Mouse (Mus musculus) liver, embryonic 15.5 days (tissue): ENCODE data around the gene Atp6ap1l. TPM values are rescaled to one million over a fixed set of nuclear protein-coding genes. Genes with fewer than 3 reads are reported as not detected.
A peak's percentile ranks its signal among the peaks of the same experiment; 100 is the strongest.

Experiments
- ATAC-seq: fragments of 200-750 bp; cut with Nextera tagmentation; 2 replicates; pipeline ENCODE4 v1.8.0; 2017; ENCODE audit warnings: moderate number of reproducible peaks, mild to moderate bottlenecking, moderate library complexity; ENCODE audit not compliant: insufficient read depth
- H3K27ac ChIP-seq: fragments of 300-500 bp; sonication (generic); replicated peaks from 2 replicates; pipeline ENCODE4 v1.5.1; 2015; ENCODE audit warnings: mild to moderate bottlenecking, inconsistent platforms
- H3K27me3 ChIP-seq: fragments of 300-500 bp; sonication (generic); 2 replicates; pipeline ENCODE4 v1.6.1; 2015; ENCODE audit warnings: mild to moderate bottlenecking, inconsistent platforms
- H3K36me3 ChIP-seq: fragments of 300-500 bp; sonication (generic); replicated peaks from 2 replicates; pipeline ENCODE4 v1.6.1; 2015; ENCODE audit warnings: moderate library complexity, mild to moderate bottlenecking, inconsistent platforms
- H3K4me1 ChIP-seq: fragments of 300-500 bp; sonication (generic); replicated peaks from 2 replicates; pipeline ENCODE4 v1.6.1; 2015; ENCODE audit warnings: inconsistent platforms
- H3K4me2 ChIP-seq: fragments of 300-500 bp; sonication (generic); 2 replicates; pipeline ENCODE4 v1.6.1; 2015; ENCODE audit warnings: moderate library complexity, mild to moderate bottlenecking, inconsistent platforms
- H3K4me3 ChIP-seq: fragments of 300-500 bp; sonication (generic); replicated peaks from 2 replicates; pipeline ENCODE4 v1.5.1; 2015; ENCODE audit warnings: mild to moderate bottlenecking, inconsistent platforms
- H3K9ac ChIP-seq: fragments of 300-500 bp; sonication (generic); 2 replicates; pipeline ENCODE4 v1.6.1; 2015; ENCODE audit warnings: moderate library complexity, mild to moderate bottlenecking, inconsistent platforms
- H3K9me3 ChIP-seq: fragments of 300-500 bp; sonication (generic); replicated peaks from 2 replicates; pipeline ENCODE4 v1.6.1; 2016; ENCODE audit warnings: inconsistent platforms
- WGBS: fragments of 180-500 bp; shearing (Covaris S2); methylation state at CpG from one replicate; pipeline ENCODE4 v1.1.7; 2015; ENCODE audit warnings: mixed read lengths; ENCODE audit not compliant: insufficient replicate concordance; 5-methylcytosine and 5-hydroxymethylcytosine counted together
- polyA plus RNA-seq: library from polyadenylated mRNA; unstranded; fragments of >200 nt; fragmentation: Nextera tagmentation; extraction: Ambion mirVana; gene quantifications from 2 replicates; pipeline ENCODE4 v1.2.1, GENCODE M21; 2015

Atp6ap1l gene
- polyA plus RNA-seq, 1 experiment from 2014 or later: 0.08 TPM

GRCm38 (mm10) chr13:90886568-90886983 is 18.6 kb downstream of the Atp6ap1l start:
- no peak overlapping the region for H3K27ac ChIP-seq
- under 1% methylated on average over 18 of the region's 18 CpGs for WGBS
- peaks cover 26% of the 10 kb centered on the region for H3K4me1 ChIP-seq
- H3K9me3 ChIP-seq: no peaks in the 10 kb centered on the region
- 0 out of 2 replicates have a peak, but pooled peaks have one; percentile 10 for ATAC-seq
- H3K4me2 ChIP-seq: peak overlapping the region; percentile 70
- H3K36me3 ChIP-seq: no peaks in the 10 kb centered on the region
- H3K4me3 ChIP-seq: peak overlapping the region; percentile 51
- H3K9ac ChIP-seq: peak overlapping the region; percentile 28; the same call in 1 of the 2 replicates
- no peaks in the 10 kb centered on the region for H3K27me3 ChIP-seq

GRCm38 (mm10) chr13:90885856-90886532 is 19.2 kb downstream of the Atp6ap1l start:
- no peaks in the 10 kb centered on the region for H3K27me3 ChIP-seq
- H3K4me3 ChIP-seq: peak overlapping the region; percentile 51
- peak overlapping the region; percentile 28; the same call in 1 of the 2 replicates for H3K9ac ChIP-seq
- no peaks in the 10 kb centered on the region for H3K9me3 ChIP-seq
- peak; percentile 49 for ATAC-seq
- 37% methylated on average over 13 of the region's 13 CpGs for WGBS
- peaks cover 25% of the 10 kb centered on the region for H3K4me1 ChIP-seq
- H3K27ac ChIP-seq: no peak overlapping the region
- no peaks in the 10 kb centered on the region for H3K36me3 ChIP-seq
- peak overlapping the region; percentile 70 for H3K4me2 ChIP-seq

GRCm38 (mm10) chr13:90881727-90882429 is 23.3 kb downstream of the Atp6ap1l start:
- no peak overlapping the region for H3K9ac ChIP-seq
- H3K4me2 ChIP-seq: no peak overlapping the region
- no peaks in the 10 kb centered on the region for H3K9me3 ChIP-seq
- 37% methylated on average over 1 of the region's 1 CpGs for WGBS
- no peaks in the 10 kb centered on the region for H3K36me3 ChIP-seq
- no peak overlapping the region for H3K4me3 ChIP-seq
- no peaks in the 10 kb centered on the region for H3K27me3 ChIP-seq
- peaks cover 10% of the 10 kb centered on the region for H3K4me1 ChIP-seq
- ATAC-seq: no peak
- H3K27ac ChIP-seq: no peak overlapping the region

- no peak for ATAC-seq
- Histone ChIP-seq H3K9ac (no peak overlapping the region), H3K27ac (no peak overlapping the region), H3K4me1 (no peaks in the 10 kb centered on the region), H3K4me3 (no peak overlapping the region), H3K4me2 (no peak overlapping the region), H3K36me3 (no peaks in the 10 kb centered on the region), H3K27me3 (no peaks in the 10 kb centered on the region), H3K9me3 (no peaks in the 10 kb centered on the region)
- WGBS: 53% methylated on average over 4 of the region's 4 CpGs
Observed at GRCm38 (mm10) chr13:90871579-90871978, 33.6 kb downstream of the Atp6ap1l start.

GRCm38 (mm10) chr13:90869157-90869556 is 36.0 kb downstream of the Atp6ap1l start:
- no peaks in the 10 kb centered on the region for H3K9me3 ChIP-seq
- H3K27ac ChIP-seq: no peak overlapping the region
- no peak for ATAC-seq
- WGBS: 29% methylated on average over 4 of the region's 4 CpGs
- no peak overlapping the region for H3K4me2 ChIP-seq
- H3K4me1 ChIP-seq: no peaks in the 10 kb centered on the region
- no peaks in the 10 kb centered on the region for H3K36me3 ChIP-seq
- no peaks in the 10 kb centered on the region for H3K27me3 ChIP-seq
- no peak overlapping the region for H3K4me3 ChIP-seq
- no peak overlapping the region for H3K9ac ChIP-seq

GRCm38 (mm10) chr13:90862138-90862537 is 43.0 kb downstream of the Atp6ap1l start:
- H3K9ac ChIP-seq: no peak overlapping the region

GRCm38 (mm10) chr13:90860888-90861431 is 44.2 kb downstream of the Atp6ap1l start:
- Histone ChIP-seq H3K27me3 (no peaks in the 10 kb centered on the region), H3K4me3 (no peak overlapping the region), H3K27ac (no peak overlapping the region), H3K4me1 (no peaks in the 10 kb centered on the region), H3K36me3 (no peaks in the 10 kb centered on the region), H3K4me2 (no peak overlapping the region), H3K9ac (no peak overlapping the region), H3K9me3 (no peaks in the 10 kb centered on the region)
- WGBS: 50% methylated on average over 2 of the region's 2 CpGs
- no peak for ATAC-seq

More at GRCm38 (mm10) chr13:90862138-90862537, 43.0 kb downstream of the Atp6ap1l start:
- H3K27ac ChIP-seq: no peak overlapping the region
- H3K9me3 ChIP-seq: no peaks in the 10 kb centered on the region
- no peaks in the 10 kb centered on the region for H3K36me3 ChIP-seq
- H3K27me3 ChIP-seq: no peaks in the 10 kb centered on the region
- no peaks in the 10 kb centered on the region for H3K4me1 ChIP-seq
- H3K4me3 ChIP-seq: no peak overlapping the region
- no peak for ATAC-seq
- WGBS: 38% methylated on average over 3 of the region's 3 CpGs
- no peak overlapping the region for H3K4me2 ChIP-seq

GRCm38 (mm10) chr13:90852727-90853630 is 52.2 kb downstream of the Atp6ap1l start:
- H3K27ac ChIP-seq: no peak overlapping the region
- WGBS: 50% methylated on average over 5 of the region's 5 CpGs

GRCm38 (mm10) chr13:90851795-90852194 is 53.4 kb downstream of the Atp6ap1l start:
- Histone ChIP-seq H3K4me2 (no peak overlapping the region), H3K27ac (no peak overlapping the region), H3K9ac (no peak overlapping the region), H3K4me1 (no peaks in the 10 kb centered on the region), H3K9me3 (no peaks in the 10 kb centered on the region), H3K27me3 (no peaks in the 10 kb centered on the region), H3K36me3 (no peaks in the 10 kb centered on the region), H3K4me3 (no peak overlapping the region)
- no peak for ATAC-seq
- 69% methylated on average over 4 of the region's 4 CpGs for WGBS

More at GRCm38 (mm10) chr13:90852727-90853630, 52.2 kb downstream of the Atp6ap1l start:
- H3K36me3 ChIP-seq: no peaks in the 10 kb centered on the region
- no peaks in the 10 kb centered on the region for H3K27me3 ChIP-seq
- no peak for ATAC-seq
- no peak overlapping the region for H3K9ac ChIP-seq
- no peaks in the 10 kb centered on the region for H3K9me3 ChIP-seq
- H3K4me3 ChIP-seq: no peak overlapping the region
- no peak overlapping the region for H3K4me2 ChIP-seq
- H3K4me1 ChIP-seq: no peaks in the 10 kb centered on the region

- Histone ChIP-seq H3K27me3 (no peaks in the 10 kb centered on the region), H3K27ac (peak overlapping the region; percentile 71), H3K36me3 (no peaks in the 10 kb centered on the region), H3K9ac (0 out of 2 replicates have a peak overlapping the region, but pooled peaks have one; percentile 5), H3K4me2 (peak overlapping the region; percentile 41), H3K4me1 (peaks cover 27% of the 10 kb centered on the region), H3K4me3 (no peak overlapping the region), H3K9me3 (no peaks in the 10 kb centered on the region)
- peak; percentile 90 for ATAC-seq
Observed at GRCm38 (mm10) chr13:90844191-90844590, 61.0 kb downstream of the Atp6ap1l start.
